Comparison of ENCODE assay signal across 12 mouse cellular contexts in the genomic region with DNA sequence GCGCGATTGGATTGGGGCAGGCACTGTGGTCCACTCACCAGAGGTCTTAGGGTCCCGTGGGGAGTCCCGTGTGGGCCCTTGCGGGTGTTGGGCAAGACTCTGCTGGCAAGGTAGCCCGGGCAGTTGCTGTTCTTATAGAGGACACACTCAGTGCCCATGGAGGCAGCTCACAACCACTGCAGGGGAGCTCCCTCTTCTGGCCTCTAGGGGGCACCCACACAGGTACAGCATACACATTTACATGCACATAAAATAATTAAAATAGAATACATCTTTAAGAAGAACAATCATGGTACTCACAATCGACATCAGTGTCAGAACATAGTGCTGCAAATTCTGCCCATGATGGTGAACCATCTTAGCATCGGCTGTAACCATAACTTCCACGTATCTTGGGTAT.
DNase-seq lines count a peak whose midpoint lies in the region; ATAC-seq and TF ChIP-seq lines count a peak whose summit lies in the region.
"Had no signal": no experiment of that assay in that cellular context is flagged by ENCODE, and none has a peak within 500 bp of the region (broad histone marks: within the 10 kb centered on the region; RNA-seq: fewer than 3 reads in every experiment).

No protein-coding gene starts in this region.

- no peaks in the 10 kb centered on the region for H3K27me3 ChIP-seq in intestine, postnatal 0 days (replicated peaks; ENCODE audit: control insufficient read depth, insufficient read depth, low read length)
- no peaks in the 10 kb centered on the region for H3K27me3 ChIP-seq in intestine, embryonic 16.5 days (replicated peaks; ENCODE audit: control insufficient read depth, insufficient read depth, low read length)
- no peaks in the 10 kb centered on the region for H3K27me3 ChIP-seq in thymus, adult 2 months (ENCODE audit: control insufficient read depth, insufficient read depth, low read length)
- no peaks in the 10 kb centered on the region for H3K27me3 ChIP-seq in midbrain, embryonic 14.5 days (ENCODE audit: control insufficient read depth, insufficient read depth, low read length)
- H3K27me3 ChIP-seq: limb, embryonic 12.5 days had no signal

- no peak overlapping the region for H3K4me2 ChIP-seq in intestine, postnatal 0 days (replicated peaks; ENCODE audit: low read depth)
- H3K4me2 ChIP-seq in intestine, embryonic 16.5 days (ENCODE audit: low read depth, low read length): no peak overlapping the region
- H3K4me2 ChIP-seq in midbrain, embryonic 14.5 days (ENCODE audit: low read length): no peak overlapping the region
- H3K4me2 ChIP-seq: limb, embryonic 12.5 days had no signal

- H3K4me1 ChIP-seq in intestine, postnatal 0 days (replicated peaks; ENCODE audit: control insufficient read depth, insufficient read depth, low read length): no peaks in the 10 kb centered on the region
- no peaks in the 10 kb centered on the region for H3K4me1 ChIP-seq in intestine, embryonic 16.5 days (ENCODE audit: control insufficient read depth, insufficient read depth, low read length)
- H3K4me1 ChIP-seq in thymus, adult 2 months (replicated peaks; ENCODE audit: control insufficient read depth, insufficient read depth, low read length): no peaks in the 10 kb centered on the region
- no peaks in the 10 kb centered on the region for H3K4me1 ChIP-seq in midbrain, embryonic 14.5 days (ENCODE audit: control insufficient read depth, insufficient read depth, low read length)
- H3K4me1 ChIP-seq: embryonic facial prominence, embryonic 10.5 days; limb, embryonic 12.5 days had no signal

- no peaks in the 10 kb centered on the region for H3K9me3 ChIP-seq in intestine, postnatal 0 days (ENCODE audit: control insufficient read depth)
- no peaks in the 10 kb centered on the region for H3K9me3 ChIP-seq in intestine, embryonic 16.5 days (ENCODE audit: control insufficient read depth, low read length)
- no peaks in the 10 kb centered on the region for H3K9me3 ChIP-seq in midbrain, embryonic 14.5 days (ENCODE audit: control insufficient read depth, low read length)
- H3K9me3 ChIP-seq: embryonic facial prominence, embryonic 10.5 days; limb, embryonic 12.5 days had no signal

- WGBS in intestine, postnatal 0 days: 94% methylated on average over 7 of the region's 9 CpGs
- WGBS in intestine, embryonic 16.5 days: 93% methylated on average over 7 of the region's 9 CpGs
- WGBS in thymus, adult 2 months: 90% methylated on average over 6 of the region's 9 CpGs
- WGBS in midbrain, embryonic 14.5 days: 97% methylated on average over 7 of the region's 9 CpGs

- ATAC-seq in intestine, postnatal 0 days: no peak
- ATAC-seq in intestine, embryonic 16.5 days: no peak
- no peak for ATAC-seq in midbrain, embryonic 14.5 days (ENCODE audit: low FRiP score, low TSS enrichment)
- ATAC-seq: midbrain, embryonic 16.5 days had no signal

- no peak overlapping the region for H3K27ac ChIP-seq in intestine, postnatal 0 days (ENCODE audit: low read depth, low read length)
- H3K27ac ChIP-seq in intestine, embryonic 16.5 days (ENCODE audit: low read length): no peak overlapping the region
- no peak overlapping the region for H3K27ac ChIP-seq in thymus, adult 2 months (ENCODE audit: control insufficient read depth, insufficient read depth, low read length)
- no peak overlapping the region for H3K27ac ChIP-seq in midbrain, embryonic 14.5 days (replicated peaks; ENCODE audit: low read depth, low read length)
- H3K27ac ChIP-seq: embryonic facial prominence, embryonic 10.5 days; limb, embryonic 12.5 days had no signal

- TF ChIP-seq CTCF in intestine, postnatal 0 days (IDR thresholded peaks at IDR 0.05; ENCODE audit: low read depth): peak; percentile 41
- no peak for TF ChIP-seq CTCF in thymus, adult 2 months (IDR thresholded peaks at IDR 0.05; ENCODE audit: borderline replicate concordance, control insufficient read depth, extremely low read depth, insufficient read depth, low read length, poor library complexity)

- TF ChIP-seq POLR2A in thymus, adult 2 months (IDR thresholded peaks at IDR 0.05; ENCODE audit: control insufficient read depth, extremely low read depth, insufficient read depth, low read length, poor library complexity): no peak

- no peak overlapping the region for H3K4me3 ChIP-seq in intestine, postnatal 0 days (ENCODE audit: low read depth, low read length)
- H3K4me3 ChIP-seq in intestine, embryonic 16.5 days (ENCODE audit: low read length): no peak overlapping the region
- H3K4me3 ChIP-seq in thymus, adult 2 months (ENCODE audit: control insufficient read depth, insufficient read depth, low read length): no peak overlapping the region
- no peak overlapping the region for H3K4me3 ChIP-seq in midbrain, embryonic 14.5 days (replicated peaks; ENCODE audit: low read depth, low read length)
- H3K4me3 ChIP-seq: embryonic facial prominence, embryonic 10.5 days; limb, embryonic 12.5 days had no signal

- no peaks in the 10 kb centered on the region for H3K36me3 ChIP-seq in intestine, postnatal 0 days (ENCODE audit: control insufficient read depth, insufficient read depth)
- H3K36me3 ChIP-seq in intestine, embryonic 16.5 days (ENCODE audit: control insufficient read depth, insufficient read depth, low read length): no peaks in the 10 kb centered on the region
- no peaks in the 10 kb centered on the region for H3K36me3 ChIP-seq in thymus, adult 2 months (ENCODE audit: control insufficient read depth, insufficient read depth, low read length)
- H3K36me3 ChIP-seq in midbrain, embryonic 14.5 days (ENCODE audit: control insufficient read depth, insufficient read depth, low read length): no peaks in the 10 kb centered on the region
- H3K36me3 ChIP-seq: limb, embryonic 12.5 days had no signal

- H3K9ac ChIP-seq in intestine, postnatal 0 days (ENCODE audit: low read depth, low read length): no peak overlapping the region
- H3K9ac ChIP-seq in intestine, embryonic 16.5 days (ENCODE audit: low read depth, low read length): no peak overlapping the region
- H3K9ac ChIP-seq in midbrain, embryonic 14.5 days (replicated peaks; ENCODE audit: low read length): no peak overlapping the region
- H3K9ac ChIP-seq: limb, embryonic 12.5 days had no signal

- peak; percentile 35 for DNase-seq in thymus, adult 2 months
- no peak for DNase-seq in thymus, adult 18-20 months
- peak; percentile 20 for DNase-seq in induced T-regulatory cell, adult 2 months (ENCODE audit: low read depth)
- no peak for DNase-seq in adipocyte (ENCODE audit: low spot score)
- no peak for DNase-seq in natural killer cell, adult 2 months (ENCODE audit: low spot score in 2 of 2)
- no peak for DNase-seq in midbrain, embryonic 14.5 days
- DNase-seq: right cerebral cortex, adult 18-20 months had no signal

Comparison
In these comparisons a context has a peak if more than half of its experiments do, and no peak if none do; other contexts are left out.
1. DNase-seq: peak in thymus, adult 2 months (single experiment) and induced T-regulatory cell, adult 2 months (single experiment); none in thymus, adult 18-20 months (0 of 2), adipocyte (single experiment), natural killer cell, adult 2 months (0 of 2) and midbrain, embryonic 14.5 days (single experiment).